Mouse (Mus musculus): ENCODE data around the gene Prkcb. TPM values are rescaled to one million over a fixed set of nuclear protein-coding genes. Genes with fewer than 3 reads are reported as not detected.

The Prkcb gene
- polyA plus RNA-seq, 1 experiment from 2014 or later: 9.9 TPM

DNA sequence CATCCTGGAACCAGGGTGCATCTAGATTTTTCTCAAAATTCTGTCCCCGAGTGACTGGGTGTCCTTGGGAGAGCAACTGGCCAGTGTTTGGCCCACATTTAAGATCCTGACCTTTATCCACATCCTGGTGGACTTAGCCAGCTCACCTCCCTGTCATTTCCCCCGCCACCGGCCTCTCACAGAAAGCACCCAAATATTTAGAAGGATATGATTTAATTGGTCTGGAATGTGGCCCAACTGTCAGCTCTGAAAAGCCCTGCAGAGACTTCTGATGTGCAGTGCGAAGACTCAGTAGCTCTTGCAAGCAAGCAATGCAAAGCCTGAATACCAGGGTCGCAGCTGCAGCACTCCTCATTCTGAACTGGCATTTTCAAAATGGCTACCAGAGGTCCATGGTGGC lies 274.0 kb downstream of the Prkcb start:
- Histone ChIP-seq H3K36me3 (no peaks in the 10 kb centered on the region), H3K27me3 (ENCODE audit: insufficient read depth, poor library complexity, severe bottlenecking) (no peaks in the 10 kb centered on the region), H3K27ac (no peak overlapping the region), H3K4me1 (replicated peaks) (peaks cover 17% of the 10 kb centered on the region), H3K4me3 (no peak overlapping the region), H3K9me3 (no peaks in the 10 kb centered on the region)
- WGBS: 80% methylated on average over 5 of the region's 5 CpGs
- DNase-seq (ENCODE audit: low spot score): no peak

GRCm38 (mm10) chr7:122565371-122565770 lies 276.8 kb downstream of the Prkcb start:
- no peak for DNase-seq (ENCODE audit: low spot score)
- Histone ChIP-seq H3K27me3 (ENCODE audit: insufficient read depth, poor library complexity, severe bottlenecking) (no peaks in the 10 kb centered on the region), H3K27ac (no peak overlapping the region), H3K36me3 (no peaks in the 10 kb centered on the region), H3K9me3 (no peaks in the 10 kb centered on the region), H3K4me1 (replicated peaks) (no peaks in the 10 kb centered on the region), H3K4me3 (no peak overlapping the region)
- 81% methylated on average over 1 of the region's 1 CpGs for WGBS

DNA sequence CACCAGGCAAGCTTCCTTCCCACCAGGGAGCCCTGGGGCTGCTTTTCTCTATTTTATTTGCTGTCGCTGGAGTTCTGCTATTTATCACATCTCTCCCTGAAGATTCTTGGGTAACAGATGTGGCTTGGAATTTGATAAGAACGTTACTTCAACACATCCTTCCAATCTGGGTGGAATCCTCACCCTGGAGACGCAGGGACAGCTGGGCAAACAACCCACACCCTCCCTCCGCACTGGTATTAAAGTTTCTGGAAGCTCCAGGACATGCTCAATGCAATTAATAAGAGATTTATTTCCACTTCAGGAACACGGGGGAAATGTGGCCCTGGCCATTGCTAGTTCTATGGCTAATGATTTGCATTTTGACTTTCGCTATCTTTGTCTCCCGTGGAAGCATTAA lies 277.5 kb downstream of the Prkcb start:
- WGBS: 78% methylated on average over 7 of the region's 7 CpGs
- Histone ChIP-seq H3K36me3 (no peaks in the 10 kb centered on the region), H3K27me3 (ENCODE audit: insufficient read depth, poor library complexity, severe bottlenecking) (no peaks in the 10 kb centered on the region)

GRCm38 (mm10) chr7:122568787-122569186 lies 280.2 kb downstream of the Prkcb start:
- no peaks in the 10 kb centered on the region for H3K9me3 ChIP-seq
- no peak overlapping the region for H3K27ac ChIP-seq
- WGBS: 80% methylated on average over 7 of the region's 7 CpGs
- no peaks in the 10 kb centered on the region for H3K4me1 ChIP-seq (replicated peaks)
- no peaks in the 10 kb centered on the region for H3K27me3 ChIP-seq (ENCODE audit: insufficient read depth, poor library complexity, severe bottlenecking)
- no peak overlapping the region for H3K4me3 ChIP-seq
- no peaks in the 10 kb centered on the region for H3K36me3 ChIP-seq
- DNase-seq (ENCODE audit: low spot score): no peak

More for the DNA sequence above, 277.5 kb downstream of the Prkcb start:
- H3K9me3 ChIP-seq: no peaks in the 10 kb centered on the region
- H3K4me3 ChIP-seq: no peak overlapping the region
- H3K27ac ChIP-seq: no peak overlapping the region
- no peaks in the 10 kb centered on the region for H3K4me1 ChIP-seq (replicated peaks)
- DNase-seq (ENCODE audit: low spot score): no peak

DNA sequence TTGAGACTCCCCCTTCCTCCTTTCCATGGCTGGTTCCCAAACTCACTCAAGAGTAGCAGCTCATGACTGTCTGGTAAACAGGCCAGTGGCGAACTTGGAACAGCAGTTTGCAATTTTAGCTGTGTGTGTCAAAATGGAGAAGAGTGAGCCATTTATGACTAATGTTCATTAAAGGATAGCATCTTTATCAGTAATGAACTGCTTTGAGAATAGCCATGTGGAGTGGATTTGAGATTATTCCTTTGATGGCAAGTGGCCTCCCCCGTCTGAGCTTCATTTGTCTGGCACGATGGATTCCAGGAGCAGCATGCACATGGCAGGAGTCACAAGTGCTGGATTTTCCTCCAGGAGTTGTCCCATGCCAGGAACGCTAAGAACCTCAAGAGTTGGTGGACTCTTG lies 281.9 kb downstream of the Prkcb start:
- 76% methylated on average over 4 of the region's 4 CpGs for WGBS
- H3K27ac ChIP-seq: no peak overlapping the region
- no peaks in the 10 kb centered on the region for H3K27me3 ChIP-seq (ENCODE audit: insufficient read depth, poor library complexity, severe bottlenecking)
- H3K4me1 ChIP-seq (replicated peaks): peaks cover under 1% of the 10 kb centered on the region; the same call in 1 of the 2 replicates
- H3K4me3 ChIP-seq: no peak overlapping the region
- DNase-seq (ENCODE audit: low spot score): no peak
- H3K36me3 ChIP-seq: no peaks in the 10 kb centered on the region
- no peaks in the 10 kb centered on the region for H3K9me3 ChIP-seq

DNA sequence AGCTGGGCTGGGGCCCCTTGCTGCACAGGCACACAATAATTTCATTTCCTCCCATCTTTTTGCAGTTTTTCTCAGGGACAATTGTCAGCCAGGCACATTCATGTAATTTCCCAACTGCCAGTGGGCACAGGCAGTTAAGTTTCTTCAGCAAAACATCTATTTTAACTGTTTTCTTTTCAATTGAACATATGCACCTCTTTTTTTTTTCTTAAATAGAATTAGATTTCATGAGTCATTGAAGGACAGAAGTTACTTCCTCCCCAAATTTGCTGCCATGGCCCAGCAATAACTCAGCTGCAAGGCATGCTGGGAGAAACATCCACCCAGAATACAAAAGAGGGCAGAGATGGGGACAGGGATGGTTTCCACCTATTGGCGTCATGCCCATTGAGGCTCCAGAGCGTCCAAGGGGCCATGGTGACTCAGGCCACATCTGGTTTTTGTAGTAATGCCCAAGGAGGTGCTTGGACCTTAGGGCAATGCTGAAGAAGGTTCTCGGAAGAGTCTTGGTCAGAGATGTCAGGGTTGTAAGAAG lies 284.6 kb downstream of the Prkcb start:
- H3K27me3 ChIP-seq (ENCODE audit: insufficient read depth, poor library complexity, severe bottlenecking): no peaks in the 10 kb centered on the region
- H3K4me3 ChIP-seq: no peak overlapping the region
- peaks cover 4% of the 10 kb centered on the region; the same call in 1 of the 2 replicates for H3K4me1 ChIP-seq (replicated peaks)
- WGBS: 92% methylated on average over 3 of the region's 3 CpGs
- no peak for DNase-seq (ENCODE audit: low spot score)
- H3K36me3 ChIP-seq: no peaks in the 10 kb centered on the region
- H3K27ac ChIP-seq: no peak overlapping the region
- H3K9me3 ChIP-seq: no peaks in the 10 kb centered on the region

GRCm38 (mm10) chr7:122574418-122574817 lies 285.9 kb downstream of the Prkcb start:
- DNase-seq (ENCODE audit: low spot score): no peak
- H3K27ac ChIP-seq: no peak overlapping the region
- 85% methylated on average over 7 of the region's 7 CpGs for WGBS
- no peaks in the 10 kb centered on the region for H3K36me3 ChIP-seq
- H3K4me3 ChIP-seq: no peak overlapping the region
- H3K27me3 ChIP-seq (ENCODE audit: insufficient read depth, poor library complexity, severe bottlenecking): no peaks in the 10 kb centered on the region
- peaks cover 4% of the 10 kb centered on the region; the same call in 1 of the 2 replicates for H3K4me1 ChIP-seq (replicated peaks)
- no peaks in the 10 kb centered on the region for H3K9me3 ChIP-seq

DNA sequence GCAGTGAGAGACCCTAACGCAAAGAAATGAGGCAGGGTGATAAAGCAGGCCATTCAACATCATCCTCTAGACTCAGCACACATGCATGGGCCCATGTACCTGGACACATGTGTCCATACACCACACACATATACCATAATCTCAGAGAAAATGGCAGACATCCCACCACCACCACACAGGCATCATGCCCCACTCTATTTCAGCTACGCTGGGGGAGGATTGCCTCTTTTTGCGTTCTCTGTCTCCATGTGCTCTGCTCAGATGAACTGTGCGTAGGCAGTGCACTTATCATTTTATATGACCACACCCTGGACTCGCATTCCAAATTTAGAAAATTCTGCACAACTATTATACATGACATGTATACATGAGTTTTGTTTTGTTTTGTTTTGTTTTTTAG lies 286.5 kb downstream of the Prkcb start:
- WGBS: 95% methylated on average over 5 of the region's 5 CpGs

GRCm38 (mm10) chr7:122575506-122575905 lies 287.0 kb downstream of the Prkcb start:
- H3K27ac ChIP-seq: no peak overlapping the region
- no peaks in the 10 kb centered on the region for H3K27me3 ChIP-seq (ENCODE audit: insufficient read depth, poor library complexity, severe bottlenecking)
- WGBS: 43% methylated on average over 8 of the region's 8 CpGs
- no peaks in the 10 kb centered on the region for H3K9me3 ChIP-seq
- no peaks in the 10 kb centered on the region for H3K36me3 ChIP-seq
- peak; percentile 28 for DNase-seq (ENCODE audit: low spot score)
- peaks cover 4% of the 10 kb centered on the region; the same call in 1 of the 2 replicates for H3K4me1 ChIP-seq (replicated peaks)
- no peak overlapping the region for H3K4me3 ChIP-seq

More for the DNA sequence above, 286.5 kb downstream of the Prkcb start:
- Histone ChIP-seq H3K27me3 (ENCODE audit: insufficient read depth, poor library complexity, severe bottlenecking) (no peaks in the 10 kb centered on the region), H3K9me3 (no peaks in the 10 kb centered on the region), H3K36me3 (no peaks in the 10 kb centered on the region), H3K4me3 (no peak overlapping the region), H3K27ac (no peak overlapping the region), H3K4me1 (replicated peaks) (peaks cover 4% of the 10 kb centered on the region; the same call in 1 of the 2 replicates)
- DNase-seq (ENCODE audit: low spot score): no peak

GRCm38 (mm10) chr7:122577571-122577970 lies 289.0 kb downstream of the Prkcb start:
- Histone ChIP-seq H3K36me3 (no peaks in the 10 kb centered on the region), H3K4me3 (no peak overlapping the region), H3K27me3 (ENCODE audit: insufficient read depth, poor library complexity, severe bottlenecking) (no peaks in the 10 kb centered on the region), H3K27ac (no peak overlapping the region), H3K4me1 (replicated peaks) (peaks cover 4% of the 10 kb centered on the region; the same call in 1 of the 2 replicates), H3K9me3 (no peaks in the 10 kb centered on the region)
- no peak for DNase-seq (ENCODE audit: low spot score)
- WGBS: 86% methylated on average over 4 of the region's 4 CpGs

GRCm38 (mm10) chr7:122579461-122580157 lies 291.1 kb downstream of the Prkcb start:
- no peak for DNase-seq (ENCODE audit: low spot score)
- WGBS: 91% methylated on average over 7 of the region's 7 CpGs
- Histone ChIP-seq H3K4me3 (no peak overlapping the region), H3K27ac (no peak overlapping the region), H3K36me3 (no peaks in the 10 kb centered on the region), H3K27me3 (ENCODE audit: insufficient read depth, poor library complexity, severe bottlenecking) (no peaks in the 10 kb centered on the region), H3K9me3 (no peaks in the 10 kb centered on the region), H3K4me1 (replicated peaks) (peaks cover 4% of the 10 kb centered on the region; the same call in 1 of the 2 replicates)

DNA sequence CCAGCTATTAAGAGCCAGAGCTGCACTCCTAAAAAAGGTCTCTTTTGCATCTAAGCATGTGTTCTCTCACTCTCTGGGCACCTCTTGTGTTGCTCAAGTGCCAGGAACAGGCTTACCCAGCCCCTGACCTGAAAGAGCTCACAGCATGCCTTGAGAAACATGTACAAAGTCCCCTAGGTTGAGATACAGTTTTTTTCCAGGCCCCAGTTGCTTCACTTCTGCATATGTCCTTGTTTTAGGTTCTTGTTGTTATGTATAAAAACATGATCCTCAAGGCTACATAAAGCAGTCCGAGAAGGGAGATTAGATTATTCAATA lies 291.6 kb downstream of the Prkcb start:
- WGBS: 91% methylated on average over 1 of the region's 1 CpGs
- H3K27ac ChIP-seq: no peak overlapping the region
- DNase-seq (ENCODE audit: low spot score): no peak
- H3K27me3 ChIP-seq (ENCODE audit: insufficient read depth, poor library complexity, severe bottlenecking): no peaks in the 10 kb centered on the region
- peaks cover 4% of the 10 kb centered on the region; the same call in 1 of the 2 replicates for H3K4me1 ChIP-seq (replicated peaks)
- no peaks in the 10 kb centered on the region for H3K9me3 ChIP-seq
- no peak overlapping the region for H3K4me3 ChIP-seq
- no peaks in the 10 kb centered on the region for H3K36me3 ChIP-seq

- no peaks in the 10 kb centered on the region for H3K9me3 ChIP-seq
- 89% methylated on average over 14 of the region's 14 CpGs for WGBS
- no peaks in the 10 kb centered on the region for H3K27me3 ChIP-seq (ENCODE audit: insufficient read depth, poor library complexity, severe bottlenecking)
- H3K27ac ChIP-seq: no peak overlapping the region
- H3K4me1 ChIP-seq (replicated peaks): no peaks in the 10 kb centered on the region
- H3K36me3 ChIP-seq: no peaks in the 10 kb centered on the region
- DNase-seq (ENCODE audit: low spot score): no peak
- no peak overlapping the region for H3K4me3 ChIP-seq
These were observed 296.0 kb downstream of the Prkcb start for GRCm38 (mm10) chr7:122584421-122585151.

Data from hindbrain, embryonic 10.5 days (tissue).